Mouse (Mus musculus): ENCODE data around the gene Sidt1. TPM values are rescaled to one million over a fixed set of nuclear protein-coding genes. Genes with fewer than 3 reads are reported as not detected.

Gene Sidt1
- total RNA-seq, 2 experiments from 2014 or later = 56.1 to 65.6 TPM

DNA sequence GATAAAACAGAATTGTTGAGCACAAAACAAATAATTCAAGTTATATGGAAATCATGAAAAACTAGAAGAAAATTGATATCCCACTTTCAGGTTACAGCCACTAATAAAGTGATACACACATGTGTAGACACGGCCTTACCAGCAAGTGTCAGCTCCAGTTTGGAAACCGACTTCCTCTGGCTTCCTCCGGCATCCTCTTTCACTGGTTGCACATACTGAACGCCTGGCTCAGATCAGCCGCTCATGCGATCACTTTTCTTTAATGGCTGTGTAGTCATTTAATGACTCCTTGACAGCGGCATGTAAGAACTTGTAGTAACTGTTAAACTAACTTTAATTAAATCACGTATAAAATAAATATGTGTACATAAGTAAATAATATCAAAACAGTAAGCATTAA, 127.0 kb downstream of the Sidt1 start:
- DNase-seq (ENCODE audit: low spot score in 2 of 2) = no peak
- intact Hi-C loops (cut with DNase I) = no loop called here

DNA sequence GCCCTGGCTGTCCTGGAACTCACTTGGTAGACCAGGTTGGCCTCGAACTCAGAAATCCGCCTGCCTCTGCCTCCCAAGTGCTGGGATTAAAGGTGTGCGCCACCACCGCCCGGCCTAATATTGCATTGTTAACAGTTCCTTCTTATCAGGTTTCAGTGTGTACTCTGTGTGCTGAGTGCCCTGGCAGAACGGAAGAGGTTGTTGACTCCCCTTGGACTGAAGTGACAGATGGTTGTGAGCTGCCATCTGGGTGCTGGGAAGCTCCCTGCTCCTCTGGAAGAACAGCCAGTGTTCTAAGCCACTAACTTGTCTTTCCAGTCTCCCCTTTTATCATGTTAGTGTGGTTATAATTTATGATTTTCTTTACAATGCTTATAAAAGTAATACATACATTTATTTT, 128.7 kb downstream of the Sidt1 start:
- DNase-seq (ENCODE audit: low spot score in 2 of 2) = no peak
- intact Hi-C loops (cut with DNase I) = no loop called here

DNA sequence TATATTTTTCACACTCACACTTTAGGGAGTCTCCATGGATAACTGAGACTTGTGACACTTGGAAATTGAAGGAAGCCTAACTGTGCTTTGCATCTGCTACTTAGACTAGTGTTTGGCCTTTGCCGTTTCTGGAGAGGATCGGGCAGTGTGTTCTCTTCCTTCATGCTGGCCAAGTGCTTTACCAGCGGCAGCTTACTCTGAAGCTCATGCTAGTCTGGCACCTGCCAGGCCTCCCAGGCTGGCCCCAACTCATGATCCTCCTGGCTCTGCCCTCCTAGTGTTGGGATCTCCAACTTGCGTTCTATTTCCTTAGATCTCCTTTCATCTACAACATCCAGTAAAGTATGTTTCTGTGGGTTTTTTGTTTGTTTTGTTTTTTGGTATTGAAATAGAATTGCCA, 132.8 kb downstream of the Sidt1 start:
- no peak for DNase-seq (ENCODE audit: low spot score in 2 of 2)
- intact Hi-C loops (cut with DNase I) = no loop called here

DNA sequence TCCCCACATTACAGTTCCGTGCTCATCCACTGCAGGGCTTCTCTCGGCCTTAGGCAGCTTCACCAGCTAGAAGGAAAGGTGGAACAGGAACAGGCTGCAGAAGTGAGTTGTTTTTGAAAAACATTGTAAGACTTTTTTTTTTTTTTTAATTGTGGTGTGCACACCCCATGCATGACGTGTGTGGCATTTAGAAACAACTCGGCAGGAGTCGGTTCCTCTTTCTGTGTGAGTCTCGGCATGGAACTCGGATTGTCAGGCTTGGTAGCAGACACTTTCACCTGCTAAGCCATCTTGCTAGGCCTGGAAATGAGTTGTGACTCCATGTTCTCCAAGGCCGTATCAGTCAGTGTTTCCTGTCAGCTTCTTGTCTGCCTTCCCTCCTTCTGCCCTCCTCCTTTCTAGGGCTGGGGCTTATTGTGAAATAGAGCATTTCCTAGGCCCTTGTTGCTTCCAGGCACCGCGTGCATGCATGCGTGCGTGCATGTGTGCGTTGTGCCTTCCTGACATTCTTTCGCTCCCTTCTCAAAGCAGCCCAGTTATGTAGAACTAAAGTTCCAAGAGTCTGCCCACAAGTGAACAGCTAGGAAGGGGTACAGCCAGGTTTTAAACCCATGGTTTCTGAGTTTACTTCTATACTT, 133.8 kb downstream of the Sidt1 start:
- no peak for DNase-seq (ENCODE audit: low spot score in 2 of 2)
- intact Hi-C loops (cut with DNase I) = no loop called here

DNA sequence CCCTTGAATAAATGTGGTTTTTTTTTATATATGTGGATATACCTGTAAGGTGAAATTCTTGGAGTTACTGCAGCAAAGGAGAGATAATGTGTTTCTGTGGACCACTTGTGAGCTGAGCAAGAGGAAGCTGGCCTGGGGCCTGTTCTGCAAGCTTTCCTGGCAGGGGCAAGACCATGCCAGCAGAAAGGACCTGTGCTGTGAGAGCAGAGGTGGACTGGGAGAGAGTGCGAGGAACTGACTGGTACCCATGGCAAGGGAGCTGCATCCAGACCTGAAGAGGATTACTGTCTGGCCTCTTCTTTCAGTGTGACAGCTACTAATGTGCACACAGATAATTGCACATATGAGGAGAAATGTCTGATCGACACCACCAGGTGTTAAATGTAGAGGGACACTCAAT, 142.0 kb downstream of the Sidt1 start:
- intact Hi-C loops (cut with DNase I) = no loop called here
- DNase-seq (ENCODE audit: low spot score in 2 of 2) = no peak

Other genes with a start within 250 kb of the Sidt1 start
- gene Atp6v1a, start 193.5 kb downstream of the Sidt1 start, total RNA-seq (2021) = 100 to 1,000 TPM; 437 to 445 TPM
- gene Naa50, start 193.4 kb downstream of the Sidt1 start, total RNA-seq (2021) = 10 to 100 TPM; 52.4 to 52.8 TPM
- gene Usf3, start 159.9 kb downstream of the Sidt1 start, total RNA-seq (2021) = 10 to 100 TPM; 36.4 to 38.1 TPM
- 10 to 100 TPM; 13.8 to 16.4 TPM for gene Spice1, start 13.9 kb upstream of the Sidt1 start, total RNA-seq (2021)
- gene Cfap44, start 61.6 kb upstream of the Sidt1 start, total RNA-seq (2021) = 1 to 10 TPM; 4.1 to 5.8 TPM
- gene Boc, start 225.7 kb upstream of the Sidt1 start, total RNA-seq (2021) = 10 to 100 TPM; 19.5 to 23.9 TPM